Mouse (Mus musculus) liver, postnatal 0 days (tissue): ENCODE data around the gene Clip2. TPM values are rescaled to one million over a fixed set of nuclear protein-coding genes. Genes with fewer than 3 reads are reported as not detected.
"Not testable (repeated sequence)": the region's sequence is repeated elsewhere in the genome, so short reads cannot be mapped to it uniquely, and the experiment has no call there.

Source experiments
- ATAC-seq: fragments of 200-750 bp; cut with Nextera tagmentation; 2 replicates; pipeline ENCODE4 v1.8.0; 2017; ENCODE audit warnings: mild to moderate bottlenecking, moderate library complexity
- DNase-seq: peaks from one replicate; pipeline ENCODE4 v3.0.0-alpha.2; 2016
- H3K27ac ChIP-seq: fragments of 300-500 bp; sonication (generic); 2 replicates; pipeline ENCODE4 v1.5.1; 2014; ENCODE audit warnings: antibody characterized with exemption, moderate library complexity, mild to moderate bottlenecking, low read depth
- H3K27me3 ChIP-seq: fragments of 300-500 bp; sonication (generic); 2 replicates; pipeline ENCODE4 v1.6.1; 2014; ENCODE audit warnings: low read length, control low read depth, mixed read lengths; ENCODE audit not compliant: insufficient read depth
- H3K36me3 ChIP-seq: fragments of 300-500 bp; sonication (generic); replicated peaks from 2 replicates; pipeline ENCODE4 v1.6.1; 2014; ENCODE audit warnings: mild to moderate bottlenecking, control low read depth, low read length, moderate library complexity, mixed read lengths; ENCODE audit not compliant: insufficient read depth
- H3K4me1 ChIP-seq: fragments of 300-500 bp; sonication (generic); 2 replicates; pipeline ENCODE4 v1.6.1; 2014; ENCODE audit warnings: antibody characterized with exemption, mild to moderate bottlenecking, control low read depth; ENCODE audit not compliant: insufficient read depth
- H3K4me2 ChIP-seq: fragments of 300-500 bp; sonication (generic); 2 replicates; pipeline ENCODE4 v1.6.1; 2014; ENCODE audit warnings: low read depth, mild to moderate bottlenecking, low read length, moderate library complexity, mixed read lengths
- H3K4me3 ChIP-seq: fragments of 300-500 bp; sonication (generic); 2 replicates; pipeline ENCODE4 v1.5.1; 2014; ENCODE audit warnings: low read depth, low read length
- H3K9ac ChIP-seq: fragments of 300-500 bp; sonication (generic); replicated peaks from 2 replicates; pipeline ENCODE4 v1.6.1; 2014; ENCODE audit warnings: mild to moderate bottlenecking, moderate library complexity
- H3K9me3 ChIP-seq: fragments of 300-500 bp; sonication (generic); 2 replicates; pipeline ENCODE4 v1.6.1; 2016; ENCODE audit warnings: mild to moderate bottlenecking, control low read depth, low read length, mixed read lengths
- CTCF ChIP-seq: sonication (generic); IDR thresholded peaks from 2 replicates; pipeline ENCODE4 v1.5.1; 2016; ENCODE audit warnings: antibody characterized with exemption, low read depth
- EP300 ChIP-seq: IDR thresholded peaks from 2 replicates; pipeline ENCODE4 v1.6.1; 2016; ENCODE audit warnings: antibody characterized with exemption, low read depth, mild to moderate bottlenecking
- WGBS: fragments of 180-500 bp; shearing (Covaris S2); extraction: QIAGEN DNeasy Blood & Tissue Kit; methylation state at CpG from one replicate; pipeline ENCODE4 v1.1.7; 2014; ENCODE audit not compliant: insufficient replicate concordance; 5-methylcytosine and 5-hydroxymethylcytosine counted together
- polyA plus RNA-seq: library from polyadenylated mRNA; unstranded; fragments of >200 nt; fragmentation: Nextera tagmentation; extraction: Ambion mirVana; gene quantifications from 2 replicates; pipeline ENCODE4 v1.2.1, GENCODE M21; 2015

Clip2 gene
- polyA plus RNA-seq, 1 experiment from 2014 or later, result 0.29 TPM

DNA sequence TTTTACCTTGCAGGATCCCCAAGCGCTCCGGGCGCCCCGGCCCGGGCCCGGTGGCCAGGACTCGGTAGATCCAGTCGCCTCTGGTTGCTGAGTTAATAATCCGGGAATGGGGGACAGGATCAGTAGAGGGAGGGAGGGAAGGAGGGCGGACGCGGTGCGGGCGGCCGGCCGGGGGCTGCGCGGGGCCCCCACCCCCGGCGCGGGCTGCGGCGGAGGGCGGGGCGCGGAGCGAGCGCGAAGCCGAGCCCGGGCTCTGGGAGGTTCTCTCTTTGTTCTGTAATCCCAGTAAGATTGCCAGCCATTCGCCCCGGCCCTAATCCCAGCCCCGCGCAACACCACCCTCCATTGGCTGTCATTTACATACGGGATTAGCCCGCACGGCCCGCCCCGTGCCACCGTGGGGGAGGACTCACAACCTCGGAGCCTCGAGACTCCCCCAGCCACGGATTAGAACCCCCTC lies 95.7 kb downstream of the Clip2 start, which contains the start of gene Gtf2ird1:
Gene Gtf2ird1, minus strand, starts transcription at position 214 of the 460 bp plus-strand sequence.
- H3K27ac ChIP-seq, result peak within 1 kb of the TSS; percentile 74
- WGBS, result 2% methylated on average over 40 of the region's 44 CpGs

DNA sequence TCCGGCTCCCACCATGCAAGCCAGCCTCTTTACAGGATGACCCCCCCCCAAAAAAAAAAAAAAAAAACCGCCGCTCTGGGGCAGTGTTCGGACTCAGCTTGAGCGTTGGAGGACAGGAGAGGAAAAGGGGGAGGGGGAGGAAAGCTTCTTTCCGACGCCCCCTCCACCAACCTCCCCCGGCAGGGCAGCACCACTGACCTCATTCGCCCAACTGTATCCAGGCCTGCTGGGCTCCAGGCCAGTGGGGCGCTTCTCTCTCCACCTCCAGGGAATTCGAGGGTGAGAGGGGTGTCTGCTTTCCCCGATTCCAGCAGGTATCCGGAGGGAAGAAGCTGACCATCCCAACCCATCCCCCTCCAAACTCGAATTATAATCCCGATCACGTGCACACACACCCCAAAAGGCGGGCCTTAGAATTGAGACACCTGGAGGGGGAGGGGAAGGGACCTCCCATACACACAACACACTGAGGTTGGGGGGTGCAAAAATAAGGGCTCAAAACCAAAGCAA lies 96.3 kb downstream of the Clip2 start:
- peak overlapping the region; percentile 80 for H3K9ac ChIP-seq
- H3K36me3 ChIP-seq, result no peaks in the 10 kb centered on the region; the same call in 1 of the 2 replicates
- H3K4me2 ChIP-seq, result peak overlapping the region; percentile 98
- no peaks in the 10 kb centered on the region for H3K27me3 ChIP-seq
- H3K4me1 ChIP-seq, result peaks cover 20% of the 10 kb centered on the region
- WGBS, result 1% methylated on average over 17 of the region's 17 CpGs
- DNase-seq, result peak; percentile 61
- peak overlapping the region; percentile 70 for H3K4me3 ChIP-seq
- peak overlapping the region; percentile 74 for H3K27ac ChIP-seq
- ATAC-seq, result peak; percentile 74
- H3K9me3 ChIP-seq, result no peaks in the 10 kb centered on the region
- no peak for TF ChIP-seq EP300
- TF ChIP-seq CTCF, result no peak

More for the DNA sequence above, 95.7 kb downstream of the Clip2 start, which contains the start of gene Gtf2ird1:
- H3K4me1 ChIP-seq, result peaks cover 20% of the 10 kb centered on the region
- TF ChIP-seq CTCF, result no peak
- TF ChIP-seq EP300, result no peak
- peak within 1 kb of the TSS; percentile 80 for H3K9ac ChIP-seq
- peak within 1 kb of the TSS; percentile 70 for H3K4me3 ChIP-seq
- no peaks in the 10 kb centered on the region for H3K9me3 ChIP-seq
- H3K27me3 ChIP-seq, result no peaks in the 10 kb centered on the region
- H3K36me3 ChIP-seq, result no peaks in the 10 kb centered on the region; the same call in 1 of the 2 replicates
- peak within 1 kb of the TSS; percentile 98 for H3K4me2 ChIP-seq
- DNase-seq (peak; percentile 76), ATAC-seq (peak; percentile 87)

DNA sequence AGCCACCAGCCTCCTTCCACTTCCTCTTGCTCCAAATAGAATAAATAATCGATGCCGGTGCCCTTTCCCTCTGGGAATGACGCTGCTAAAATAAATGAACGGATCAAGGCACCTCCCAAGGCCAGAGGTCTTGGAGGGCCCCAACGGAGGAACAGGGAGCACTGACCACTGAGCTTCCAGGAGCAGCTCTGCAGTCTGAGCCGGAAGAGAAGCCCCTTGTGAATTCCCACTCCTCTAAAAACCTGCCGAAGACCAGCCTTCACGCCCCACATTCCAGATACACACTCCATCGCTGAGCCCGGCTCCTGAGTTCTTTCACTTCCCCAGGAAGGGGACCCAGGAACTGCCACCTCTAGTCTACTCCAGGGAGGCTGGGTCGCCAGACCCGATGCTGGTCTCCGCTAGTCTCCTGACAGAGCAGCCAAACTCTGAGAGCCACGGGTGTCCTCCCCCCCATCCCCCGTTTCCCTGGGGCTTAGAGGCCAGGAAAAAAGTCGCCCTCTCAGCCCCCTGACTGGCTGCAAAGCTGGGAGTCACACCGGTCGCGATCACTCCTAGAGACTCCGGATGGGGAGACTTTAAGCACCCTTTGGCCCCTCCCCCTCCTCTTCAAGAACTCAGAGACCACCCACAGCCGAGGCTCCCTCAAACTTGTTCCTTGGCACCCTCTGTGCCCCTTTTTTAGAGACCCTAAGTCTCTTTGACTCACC lies 96.9 kb downstream of the Clip2 start:
- Histone ChIP-seq H3K4me3 (peak overlapping the region; percentile 70), H3K36me3 (no peaks in the 10 kb centered on the region; the same call in 1 of the 2 replicates), H3K4me1 (peaks cover 20% of the 10 kb centered on the region), H3K9me3 (no peaks in the 10 kb centered on the region), H3K27me3 (no peaks in the 10 kb centered on the region), H3K9ac (peak overlapping the region; percentile 80), H3K4me2 (peak overlapping the region; percentile 98), H3K27ac (peak overlapping the region; percentile 74)
- WGBS, result 5% methylated on average over 21 of the region's 21 CpGs
- DNase-seq (peak; percentile 37), ATAC-seq (peak; percentile 7; the same call in 1 of the 2 replicates)
- TF ChIP-seq EP300 (no peak), CTCF (no peak)

DNA sequence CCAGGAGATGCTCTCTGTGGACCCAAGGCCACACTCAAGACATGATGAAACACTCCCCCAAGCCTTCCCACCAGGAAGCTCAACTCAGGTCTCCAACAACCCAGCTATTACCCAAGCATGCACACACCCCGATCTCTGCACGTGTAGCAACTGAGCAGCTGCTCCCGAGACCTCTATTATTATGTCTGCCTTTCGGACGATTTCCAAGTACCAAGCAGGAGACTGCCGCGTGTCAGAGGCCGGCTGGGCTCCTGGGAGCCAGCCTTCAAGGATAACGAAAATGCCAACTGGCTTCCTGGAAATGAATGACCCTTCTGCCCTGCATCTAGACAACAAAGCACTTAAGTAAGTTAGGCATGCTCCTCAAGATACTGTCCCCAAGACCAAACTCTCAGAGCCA lies 97.8 kb downstream of the Clip2 start:
- Histone ChIP-seq H3K9ac (no peak overlapping the region), H3K4me2 (peak overlapping the region; percentile 98), H3K27ac (no peak overlapping the region), H3K9me3 (no peaks in the 10 kb centered on the region), H3K4me3 (no peak overlapping the region), H3K36me3 (no peaks in the 10 kb centered on the region; the same call in 1 of the 2 replicates), H3K27me3 (no peaks in the 10 kb centered on the region), H3K4me1 (peaks cover 20% of the 10 kb centered on the region)
- TF ChIP-seq EP300 (no peak), CTCF (no peak)
- DNase-seq, result no peak
- 58% methylated on average over 9 of the region's 9 CpGs for WGBS
- no peak for ATAC-seq

DNA sequence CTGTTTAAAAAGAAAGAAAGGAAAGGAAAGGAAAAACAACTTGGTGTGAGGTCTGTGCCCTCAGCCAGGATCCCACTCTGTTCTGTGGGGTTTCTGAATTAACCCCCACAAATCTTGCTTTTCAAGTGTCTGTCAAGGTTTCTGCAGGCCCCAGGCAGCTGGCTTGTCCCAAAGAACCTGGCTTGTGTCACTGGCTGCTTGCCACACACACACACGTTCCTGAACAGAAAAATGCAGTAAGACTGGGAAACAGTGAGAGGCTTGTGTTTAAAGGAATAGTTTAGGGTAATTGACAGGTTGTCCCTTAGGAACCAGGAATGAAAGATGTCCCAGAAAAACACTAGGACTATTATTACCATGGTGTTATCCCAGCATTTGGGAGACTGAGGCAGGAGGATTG lies 98.7 kb downstream of the Clip2 start:
- TF ChIP-seq EP300 (no peak), CTCF (no peak)
- Histone ChIP-seq H3K9ac (no peak overlapping the region), H3K4me2 (no peak overlapping the region), H3K4me1 (peaks cover 20% of the 10 kb centered on the region), H3K36me3 (no peaks in the 10 kb centered on the region; the same call in 1 of the 2 replicates), H3K27me3 (no peaks in the 10 kb centered on the region), H3K9me3 (no peaks in the 10 kb centered on the region), H3K4me3 (no peak overlapping the region), H3K27ac (no peak overlapping the region)
- 36% methylated on average over 1 of the region's 1 CpGs for WGBS
- ATAC-seq, result no peak
- no peak for DNase-seq

DNA sequence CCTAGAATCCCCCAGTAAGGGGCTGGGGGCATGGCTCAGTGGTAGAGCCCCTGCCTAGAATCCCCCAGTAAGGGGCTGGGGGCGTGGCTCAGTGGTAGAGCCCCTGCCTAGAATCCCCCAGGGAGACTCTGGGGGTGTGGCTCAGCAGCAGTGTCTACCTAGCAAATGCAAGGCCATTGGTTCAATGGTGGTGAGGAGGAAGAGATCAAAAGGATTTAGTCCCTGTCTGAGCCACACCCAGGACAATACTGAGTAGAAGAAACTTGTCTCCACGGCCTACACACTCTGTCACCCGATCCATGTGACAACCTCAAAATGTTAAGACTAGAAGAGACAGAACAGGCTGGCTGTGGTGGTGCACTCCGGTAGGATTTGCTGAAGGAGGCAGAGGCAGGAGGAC lies 105.5 kb downstream of the Clip2 start:
- H3K4me3 ChIP-seq, H3K4me1 ChIP-seq, H3K36me3 ChIP-seq, DNase-seq, H3K9ac ChIP-seq, H3K27ac ChIP-seq, H3K9me3 ChIP-seq, H3K4me2 ChIP-seq, H3K27me3 ChIP-seq, ATAC-seq: not testable (repeated sequence)
- WGBS, result 80% methylated on average over 4 of the region's 4 CpGs
